Mouse (Mus musculus): ENCODE results near the gene Plppr2.

GRCm38 (mm10) chr9:21927208-21927753 lies 9.6 kb upstream of the Plppr2 start, which contains the start of the genes Ccdc159 and Tmem205:
- no peak for TF ChIP-seq FLI1 (IDR thresholded peaks at IDR 0.05; ENCODE audit: low read length)
- no peak for TF ChIP-seq GATA1 (IDR thresholded peaks at IDR 0.05; ENCODE audit: borderline replicate concordance, low read length)

All from megakaryocyte, embryonic 14.5 days (primary cell).